21 mouse cellular contexts compared by ENCODE assay signal in genomic region chr7:101476493-101476892, GRCm38 (mm10).
"Had no signal": no experiment of that assay in that cellular context is flagged by ENCODE, and none has a peak within 500 bp of the region (broad histone marks: within the 10 kb centered on the region; RNA-seq: fewer than 3 reads in every experiment).

No protein-coding gene starts in this region.

- ATAC-seq: liver, postnatal 0 days; lung, postnatal 0 days; midbrain, embryonic 13.5 days; midbrain, embryonic 16.5 days had no signal

- H3K4me3 ChIP-seq: kidney, embryonic 15.5 days; limb, embryonic 12.5 days; limb, embryonic 15.5 days; megakaryocyte, embryonic 14.5 days; midbrain, embryonic 10.5 days; midbrain, embryonic 13.5 days; myocyte; neural tube, embryonic 13.5 days had no signal

- DNase-seq: kidney, adult 8-10 months; kidney, postnatal 10 days; kidney, postnatal 36 days; left cerebral cortex, postnatal 4 days; liver, postnatal 0 days; lung, postnatal 36 days; retina, postnatal 1 day; right cerebral cortex, postnatal 4 days; thymus, postnatal 25 days had no signal

- H3K27ac ChIP-seq: kidney, embryonic 15.5 days; limb, embryonic 12.5 days; limb, embryonic 15.5 days; liver, embryonic 14.5 days; midbrain, embryonic 10.5 days; midbrain, embryonic 13.5 days; neural tube, embryonic 13.5 days; stomach, postnatal 0 days had no signal
